Mouse (Mus musculus) neural tube, embryonic 14.5 days (tissue): Measurements from ENCODE around the gene Icmt. TPM values are rescaled to one million over a fixed set of nuclear protein-coding genes. Genes with fewer than 3 reads are reported as not detected.

Experiments used
- ATAC-seq: fragments of 200-750 bp; cut with Nextera tagmentation; 2 replicates; pipeline ENCODE4 v1.8.0; 2017; ENCODE audit warnings: low read depth, mild to moderate bottlenecking, moderate TSS enrichment, moderate library complexity
- H3K27ac ChIP-seq: fragments of 300-500 bp; sonication (generic); 2 replicates; pipeline ENCODE4 v1.5.1; 2014; ENCODE audit warnings: low read depth, mild to moderate bottlenecking, control low read depth, low read length, moderate library complexity, mixed read lengths
- H3K27me3 ChIP-seq: fragments of 300-500 bp; sonication (generic); 2 replicates; pipeline ENCODE4 v1.6.1; 2014; ENCODE audit warnings: low read length; ENCODE audit not compliant: control insufficient read depth, insufficient read depth
- H3K36me3 ChIP-seq: fragments of 300-500 bp; sonication (generic); 2 replicates; pipeline ENCODE4 v1.6.1; 2014; ENCODE audit warnings: low read length, mixed read lengths; ENCODE audit not compliant: control insufficient read depth, insufficient read depth
- H3K4me1 ChIP-seq: fragments of 300-500 bp; sonication (generic); 2 replicates; pipeline ENCODE4 v1.6.1; 2014; ENCODE audit warnings: low read length; ENCODE audit not compliant: control insufficient read depth, insufficient read depth
- H3K4me2 ChIP-seq: fragments of 300-500 bp; sonication (generic); 2 replicates; pipeline ENCODE4 v1.6.1; 2014; ENCODE audit warnings: mild to moderate bottlenecking, low read depth, low read length, control low read depth
- H3K4me3 ChIP-seq: fragments of 300-500 bp; sonication (generic); 2 replicates; pipeline ENCODE4 v1.5.1; 2014; ENCODE audit warnings: low read depth, low read length, control low read depth, mixed read lengths
- H3K9ac ChIP-seq: fragments of 300-500 bp; sonication (generic); replicated peaks from 2 replicates; pipeline ENCODE4 v1.6.1; 2014; ENCODE audit warnings: low read depth, mild to moderate bottlenecking, control low read depth, low read length, mixed read lengths
- H3K9me3 ChIP-seq: fragments of 300-500 bp; sonication (generic); 2 replicates; pipeline ENCODE4 v1.6.1; 2016; ENCODE audit warnings: low read length; ENCODE audit not compliant: control insufficient read depth
- WGBS: fragments of 180-500 bp; shearing (Covaris S2); extraction: QIAGEN DNeasy Blood & Tissue Kit; methylation state at CpG from one replicate; pipeline ENCODE4 v1.1.7; 2014; 5-methylcytosine and 5-hydroxymethylcytosine counted together
- polyA plus RNA-seq: library from polyadenylated mRNA; unstranded; fragments of >200 nt; fragmentation: Nextera tagmentation; extraction: Ambion mirVana; gene quantifications from 2 replicates; pipeline ENCODE4 v1.2.1, GENCODE M21; 2014

The Icmt gene
- polyA plus RNA-seq, 1 experiment from 2014 or later = 16.6 TPM

GRCm38 (mm10) chr4:152282721-152283120 lies 14.3 kb upstream of the Icmt start:
- ATAC-seq = no peak

GRCm38 (mm10) chr4:152283186-152283950 lies 13.7 kb upstream of the Icmt start:
- Histone ChIP-seq H3K4me1 (peaks cover 22% of the 10 kb centered on the region), H3K36me3 (no peaks in the 10 kb centered on the region), H3K27me3 (peaks cover 77% of the 10 kb centered on the region), H3K27ac (no peak overlapping the region), H3K4me2 (peak overlapping the region; percentile 51), H3K9me3 (no peaks in the 10 kb centered on the region), H3K9ac (peak overlapping the region; percentile 18; the same call in 1 of the 2 replicates), H3K4me3 (peak overlapping the region; percentile 27)
- 7% methylated on average over 50 of the region's 70 CpGs for WGBS
- ATAC-seq = peak; percentile 78

More at GRCm38 (mm10) chr4:152282721-152283120, 14.3 kb upstream of the Icmt start:
- H3K4me3 ChIP-seq = peak overlapping the region; percentile 27
- no peaks in the 10 kb centered on the region for H3K36me3 ChIP-seq
- no peak overlapping the region for H3K27ac ChIP-seq
- peaks cover 72% of the 10 kb centered on the region for H3K27me3 ChIP-seq
- H3K4me1 ChIP-seq = peaks cover 22% of the 10 kb centered on the region
- no peaks in the 10 kb centered on the region for H3K9me3 ChIP-seq
- H3K9ac ChIP-seq = peak overlapping the region; percentile 18; the same call in 1 of the 2 replicates
- WGBS = 19% methylated on average over 27 of the region's 34 CpGs
- H3K4me2 ChIP-seq = peak overlapping the region; percentile 51

- H3K4me1 ChIP-seq = peaks cover 30% of the 10 kb centered on the region
- H3K27ac ChIP-seq = no peak overlapping the region
- H3K27me3 ChIP-seq = peaks cover 74% of the 10 kb centered on the region
- no peaks in the 10 kb centered on the region for H3K9me3 ChIP-seq
- WGBS = 7% methylated on average over 10 of the region's 10 CpGs
- no peak overlapping the region for H3K4me2 ChIP-seq
- no peaks in the 10 kb centered on the region for H3K36me3 ChIP-seq
- ATAC-seq = no peak
- no peak overlapping the region for H3K4me3 ChIP-seq
- H3K9ac ChIP-seq = no peak overlapping the region
Measured at GRCm38 (mm10) chr4:152285505-152285904, 11.5 kb upstream of the Icmt start.

GRCm38 (mm10) chr4:152286183-152286582 lies 10.8 kb upstream of the Icmt start:
- under 1% methylated on average over 32 of the region's 32 CpGs for WGBS
- H3K36me3 ChIP-seq = no peaks in the 10 kb centered on the region
- peak overlapping the region; percentile 58 for H3K4me2 ChIP-seq
- peaks cover 74% of the 10 kb centered on the region for H3K27me3 ChIP-seq
- peaks cover 36% of the 10 kb centered on the region for H3K4me1 ChIP-seq
- no peaks in the 10 kb centered on the region for H3K9me3 ChIP-seq
- H3K27ac ChIP-seq = no peak overlapping the region
- peak overlapping the region; percentile 26 for H3K4me3 ChIP-seq
- ATAC-seq = peak; percentile 7; the same call in 1 of the 2 replicates
- H3K9ac ChIP-seq = peak overlapping the region; percentile 47; the same call in 1 of the 2 replicates

- peak overlapping the region; percentile 58 for H3K4me2 ChIP-seq
- H3K27me3 ChIP-seq = peaks cover 71% of the 10 kb centered on the region
- ATAC-seq = no peak
- H3K27ac ChIP-seq = no peak overlapping the region
- 0 out of 2 replicates have a peak overlapping the region, but pooled peaks have one; percentile 47 for H3K9ac ChIP-seq
- H3K4me3 ChIP-seq = no peak overlapping the region
- H3K4me1 ChIP-seq = peaks cover 36% of the 10 kb centered on the region
- no peaks in the 10 kb centered on the region for H3K36me3 ChIP-seq
- 2% methylated on average over 26 of the region's 26 CpGs for WGBS
- no peaks in the 10 kb centered on the region for H3K9me3 ChIP-seq
Measured at GRCm38 (mm10) chr4:152286887-152287286, 10.1 kb upstream of the Icmt start.

- Histone ChIP-seq H3K27me3 (peaks cover 65% of the 10 kb centered on the region), H3K36me3 (no peaks in the 10 kb centered on the region), H3K9me3 (no peaks in the 10 kb centered on the region), H3K27ac (no peak overlapping the region), H3K4me2 (0 out of 2 replicates have a peak overlapping the region, but pooled peaks have one; percentile 58), H3K9ac (no peak overlapping the region), H3K4me3 (no peak overlapping the region), H3K4me1 (peaks cover 36% of the 10 kb centered on the region)
- 6% methylated on average over 19 of the region's 19 CpGs for WGBS
- ATAC-seq = no peak
Measured at GRCm38 (mm10) chr4:152287317-152288120, 9.5 kb upstream of the Icmt start.

GRCm38 (mm10) chr4:152288398-152288945 lies 8.6 kb upstream of the Icmt start:
- Histone ChIP-seq H3K4me1 (peaks cover 30% of the 10 kb centered on the region), H3K9ac (no peak overlapping the region), H3K27ac (no peak overlapping the region), H3K27me3 (peaks cover 61% of the 10 kb centered on the region), H3K9me3 (no peaks in the 10 kb centered on the region), H3K36me3 (no peaks in the 10 kb centered on the region), H3K4me2 (no peak overlapping the region), H3K4me3 (no peak overlapping the region)
- ATAC-seq = no peak
- WGBS = 24% methylated on average over 18 of the region's 18 CpGs

GRCm38 (mm10) chr4:152290385-152290784 lies 6.6 kb upstream of the Icmt start:
- H3K36me3 ChIP-seq = no peaks in the 10 kb centered on the region
- no peak overlapping the region for H3K27ac ChIP-seq
- H3K4me2 ChIP-seq = peak overlapping the region; percentile 49
- WGBS = under 1% methylated on average over 34 of the region's 39 CpGs
- H3K27me3 ChIP-seq = peaks cover 47% of the 10 kb centered on the region
- ATAC-seq = no peak
- H3K9ac ChIP-seq = peak overlapping the region; percentile 37
- H3K9me3 ChIP-seq = no peaks in the 10 kb centered on the region
- H3K4me3 ChIP-seq = peak overlapping the region; percentile 20
- H3K4me1 ChIP-seq = peaks cover 30% of the 10 kb centered on the region
